In genomic region chr13:8905986-8906385, GRCm38 (mm10) we compare ENCODE assay signal across 30 mouse cellular contexts. TPM values are rescaled to one million over a fixed set of nuclear protein-coding genes. Genes with fewer than 3 reads are reported as not detected.
"Had no signal": no experiment of that assay in that cellular context is flagged by ENCODE, and none has a peak within 500 bp of the region (broad histone marks: within the 10 kb centered on the region; RNA-seq: fewer than 3 reads in every experiment).

No protein-coding gene starts in this region.

RNA-seq across cellular contexts. Expression of gene Gm9745, which starts 42.0 kb away (rescaled TPM):
- polyA plus RNA-seq: limb, embryonic 10.5 days; limb, embryonic 11.5 days; limb, embryonic 12.5 days; limb, embryonic 13.5 days; limb, embryonic 14.5 days; limb, embryonic 15.5 days; liver, adult 2 months; liver, embryonic 11.5 days; liver, embryonic 12.5 days; liver, embryonic 13.5 days; liver, embryonic 14.5 days; liver, embryonic 15.5 days; liver, embryonic 16.5 days; liver, postnatal 0 days; lung, adult 2 months; lung, embryonic 14.5 days; lung, embryonic 15.5 days; lung, embryonic 16.5 days; lung, postnatal 0 days; macrophage; midbrain, embryonic 10.5 days; midbrain, embryonic 11.5 days; midbrain, embryonic 12.5 days; midbrain, embryonic 13.5 days; midbrain, embryonic 14.5 days; midbrain, embryonic 15.5 days; midbrain, embryonic 16.5 days; midbrain, postnatal 0 days; neural tube, embryonic 11.5 days; neural tube, embryonic 12.5 days had no signal

RNA-seq across cellular contexts. Expression of gene Idi2, which starts 46.7 kb away (rescaled TPM):
- polyA plus RNA-seq: limb, embryonic 10.5 days; limb, embryonic 12.5 days; limb, embryonic 13.5 days; liver, adult 2 months; liver, embryonic 12.5 days; liver, embryonic 13.5 days; liver, embryonic 14.5 days; liver, embryonic 15.5 days; liver, embryonic 16.5 days; liver, postnatal 0 days; lung, adult 2 months; lung, embryonic 14.5 days; lung, postnatal 0 days; macrophage; midbrain, embryonic 11.5 days; midbrain, embryonic 12.5 days; midbrain, embryonic 13.5 days; midbrain, embryonic 15.5 days; midbrain, embryonic 16.5 days; midbrain, postnatal 0 days; neural tube, embryonic 11.5 days had no signal
